Mouse (Mus musculus) thymus, adult 2 months (tissue): ENCODE data around the gene Fhit.

Source experiments
- CTCF ChIP-seq: fragments of 200-500 bp; IDR thresholded peaks from 2 replicates; pipeline ENCODE4 v1.5.1; 2012; ENCODE audit warnings: mild to moderate bottlenecking, control low read depth, low read length, moderate library complexity, borderline replicate concordance; ENCODE audit not compliant: control insufficient read depth, poor library complexity, insufficient read depth; ENCODE audit errors: extremely low read depth
- POLR2A ChIP-seq: fragments of 200-500 bp; IDR thresholded peaks from 2 replicates; pipeline ENCODE4 v1.6.1; 2012; ENCODE audit warnings: mild to moderate bottlenecking, low read length, control low read depth, moderate library complexity; ENCODE audit not compliant: control insufficient read depth, poor library complexity, insufficient read depth; ENCODE audit errors: extremely low read depth

DNA sequence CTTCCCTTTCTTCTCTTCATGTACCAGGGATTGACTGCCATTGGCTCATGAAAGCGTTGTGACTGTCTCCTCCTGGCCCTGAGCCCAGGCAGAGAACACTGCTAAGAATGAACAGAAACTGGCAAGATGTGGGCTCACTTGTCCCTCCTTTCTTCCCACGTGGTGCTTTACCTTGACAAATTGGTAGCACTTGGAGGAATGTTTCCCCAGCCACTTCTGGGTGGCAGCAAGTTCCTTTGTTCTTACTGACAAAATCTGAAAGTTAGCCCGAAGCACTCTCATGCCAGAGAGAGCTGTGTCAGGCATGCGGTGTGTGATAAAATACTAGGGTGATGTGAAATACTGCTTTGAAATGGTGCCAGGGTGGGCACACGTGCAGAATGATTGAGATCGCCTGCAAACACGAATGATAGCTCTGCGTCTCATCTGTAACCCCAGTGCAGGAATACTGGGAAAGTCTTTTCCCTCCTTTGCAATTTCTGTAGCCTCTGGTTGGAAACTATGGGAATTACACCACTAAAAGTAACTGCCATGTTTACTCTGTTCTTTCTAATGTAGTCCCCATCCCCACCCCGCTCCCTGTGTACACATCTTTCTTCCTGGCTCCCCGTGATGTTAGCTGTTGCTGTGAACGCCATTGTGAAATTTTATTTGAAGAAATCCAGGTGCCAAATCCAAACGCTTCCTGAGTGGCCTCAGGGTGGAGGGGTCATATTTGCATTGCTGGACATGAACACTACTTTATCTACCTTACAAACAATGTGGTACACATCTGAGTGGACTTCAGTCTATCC is 1555.1 kb downstream of the Fhit start:
- TF ChIP-seq POLR2A (no peak), CTCF (no peak)
